Mouse (Mus musculus) liver, postnatal 0 days (tissue): Measurements from ENCODE around the gene Igsf3. TPM values are rescaled to one million over a fixed set of nuclear protein-coding genes. Genes with fewer than 3 reads are reported as not detected.

Experiments used
- ATAC-seq: fragments of 200-750 bp; cut with Nextera tagmentation; 2 replicates; pipeline ENCODE4 v1.8.0; 2017; ENCODE audit warnings: mild to moderate bottlenecking, moderate library complexity
- DNase-seq: peaks from one replicate; pipeline ENCODE4 v3.0.0-alpha.2; 2016
- H3K27ac ChIP-seq: fragments of 300-500 bp; sonication (generic); 2 replicates; pipeline ENCODE4 v1.5.1; 2014; ENCODE audit warnings: antibody characterized with exemption, moderate library complexity, mild to moderate bottlenecking, low read depth
- H3K27me3 ChIP-seq: fragments of 300-500 bp; sonication (generic); 2 replicates; pipeline ENCODE4 v1.6.1; 2014; ENCODE audit warnings: low read length, control low read depth, mixed read lengths; ENCODE audit not compliant: insufficient read depth
- H3K36me3 ChIP-seq: fragments of 300-500 bp; sonication (generic); replicated peaks from 2 replicates; pipeline ENCODE4 v1.6.1; 2014; ENCODE audit warnings: mild to moderate bottlenecking, control low read depth, low read length, moderate library complexity, mixed read lengths; ENCODE audit not compliant: insufficient read depth
- H3K4me1 ChIP-seq: fragments of 300-500 bp; sonication (generic); 2 replicates; pipeline ENCODE4 v1.6.1; 2014; ENCODE audit warnings: antibody characterized with exemption, mild to moderate bottlenecking, control low read depth; ENCODE audit not compliant: insufficient read depth
- H3K4me2 ChIP-seq: fragments of 300-500 bp; sonication (generic); 2 replicates; pipeline ENCODE4 v1.6.1; 2014; ENCODE audit warnings: low read depth, mild to moderate bottlenecking, low read length, moderate library complexity, mixed read lengths
- H3K4me3 ChIP-seq: fragments of 300-500 bp; sonication (generic); 2 replicates; pipeline ENCODE4 v1.5.1; 2014; ENCODE audit warnings: low read depth, low read length
- H3K9ac ChIP-seq: fragments of 300-500 bp; sonication (generic); replicated peaks from 2 replicates; pipeline ENCODE4 v1.6.1; 2014; ENCODE audit warnings: mild to moderate bottlenecking, moderate library complexity
- H3K9me3 ChIP-seq: fragments of 300-500 bp; sonication (generic); 2 replicates; pipeline ENCODE4 v1.6.1; 2016; ENCODE audit warnings: mild to moderate bottlenecking, control low read depth, low read length, mixed read lengths
- CTCF ChIP-seq: sonication (generic); IDR thresholded peaks from 2 replicates; pipeline ENCODE4 v1.5.1; 2016; ENCODE audit warnings: antibody characterized with exemption, low read depth
- EP300 ChIP-seq: IDR thresholded peaks from 2 replicates; pipeline ENCODE4 v1.6.1; 2016; ENCODE audit warnings: antibody characterized with exemption, low read depth, mild to moderate bottlenecking
- WGBS: fragments of 180-500 bp; shearing (Covaris S2); extraction: QIAGEN DNeasy Blood & Tissue Kit; methylation state at CpG from one replicate; pipeline ENCODE4 v1.1.7; 2014; ENCODE audit not compliant: insufficient replicate concordance; 5-methylcytosine and 5-hydroxymethylcytosine counted together
- polyA plus RNA-seq: library from polyadenylated mRNA; unstranded; fragments of >200 nt; fragmentation: Nextera tagmentation; extraction: Ambion mirVana; gene quantifications from 2 replicates; pipeline ENCODE4 v1.2.1, GENCODE M21; 2015

Gene Igsf3
- polyA plus RNA-seq, 1 experiment from 2014 or later = 1.7 TPM

GRCm38 (mm10) chr3:101509707-101510544 lies 133.0 kb downstream of the Igsf3 start:
- TF ChIP-seq CTCF (no peak), EP300 (no peak)
- Histone ChIP-seq H3K4me1 (peaks cover 29% of the 10 kb centered on the region), H3K27ac (no peak overlapping the region), H3K9ac (no peak overlapping the region), H3K4me2 (no peak overlapping the region), H3K9me3 (no peaks in the 10 kb centered on the region), H3K36me3 (no peaks in the 10 kb centered on the region), H3K27me3 (no peaks in the 10 kb centered on the region), H3K4me3 (no peak overlapping the region)
- ATAC-seq = no peak
- no peak for DNase-seq
- 80% methylated on average over 10 of the region's 10 CpGs for WGBS

- no peak for TF ChIP-seq CTCF
- no peak for TF ChIP-seq EP300
- Histone ChIP-seq H3K4me3 (no peak overlapping the region), H3K4me2 (no peak overlapping the region), H3K4me1 (peaks cover 32% of the 10 kb centered on the region), H3K36me3 (no peaks in the 10 kb centered on the region), H3K27me3 (no peaks in the 10 kb centered on the region), H3K27ac (no peak overlapping the region), H3K9ac (no peak overlapping the region), H3K9me3 (no peaks in the 10 kb centered on the region)
- ATAC-seq (no peak), DNase-seq (no peak)
- WGBS = 68% methylated on average over 5 of the region's 5 CpGs
Observed at GRCm38 (mm10) chr3:101510632-101511031, 133.7 kb downstream of the Igsf3 start.

Other genes with a start within 250 kb of the Igsf3 start
- gene Cd2, start 89.1 kb upstream of the Igsf3 start, polyA plus RNA-seq = 1.8 and 2.5 TPM in 2 replicates
- gene Atp1a1, start 227.6 kb downstream of the Igsf3 start, polyA plus RNA-seq = 39.3 and 40.8 TPM in 2 replicates